Mouse (Mus musculus) midbrain, embryonic 13.5 days (tissue): ENCODE measurements around the gene Prkch. TPM values are rescaled to one million over a fixed set of nuclear protein-coding genes. Genes with fewer than 3 reads are reported as not detected.

Experiments
- ATAC-seq: fragments of 200-750 bp; cut with Nextera tagmentation; 2 replicates; pipeline ENCODE4 v1.8.0; 2017; ENCODE audit warnings: mild to moderate bottlenecking, moderate TSS enrichment, moderate library complexity
- H3K27ac ChIP-seq: fragments of 300-500 bp; sonication (generic); 2 replicates; pipeline ENCODE4 v1.5.1; 2015; ENCODE audit warnings: inconsistent platforms, mild to moderate bottlenecking, moderate library complexity
- H3K27me3 ChIP-seq: fragments of 300-500 bp; sonication (generic); 2 replicates; pipeline ENCODE4 v1.6.1; 2015; ENCODE audit warnings: mild to moderate bottlenecking, inconsistent platforms
- H3K36me3 ChIP-seq: fragments of 300-500 bp; sonication (generic); 2 replicates; pipeline ENCODE4 v1.6.1; 2015; ENCODE audit warnings: mild to moderate bottlenecking, inconsistent platforms
- H3K4me1 ChIP-seq: fragments of 300-500 bp; sonication (generic); replicated peaks from 2 replicates; pipeline ENCODE4 v1.6.1; 2015; ENCODE audit warnings: inconsistent platforms
- H3K4me2 ChIP-seq: fragments of 300-500 bp; sonication (generic); replicated peaks from 2 replicates; pipeline ENCODE4 v1.6.1; 2015; ENCODE audit warnings: moderate library complexity, mild to moderate bottlenecking, inconsistent platforms
- H3K4me3 ChIP-seq: fragments of 300-500 bp; sonication (generic); replicated peaks from 2 replicates; pipeline ENCODE4 v1.5.1; 2015; ENCODE audit warnings: mild to moderate bottlenecking, inconsistent platforms
- H3K9ac ChIP-seq: fragments of 300-500 bp; sonication (generic); replicated peaks from 2 replicates; pipeline ENCODE4 v1.6.1; 2015; ENCODE audit warnings: mild to moderate bottlenecking, inconsistent platforms
- H3K9me3 ChIP-seq: fragments of 300-500 bp; sonication (generic); 2 replicates; pipeline ENCODE4 v1.6.1; 2016; ENCODE audit warnings: mild to moderate bottlenecking, inconsistent platforms
- WGBS: fragments of 180-500 bp; shearing (Covaris S2); methylation state at CpG from one replicate; pipeline ENCODE4 v1.1.7; 2015; 5-methylcytosine and 5-hydroxymethylcytosine counted together
- polyA plus RNA-seq: library from polyadenylated mRNA; unstranded; fragments of >200 nt; fragmentation: Nextera tagmentation; extraction: Ambion mirVana; gene quantifications from 2 replicates; pipeline ENCODE4 v1.2.1, GENCODE M21; 2015

Prkch gene
- polyA plus RNA-seq, 1 experiment from 2014 or later: 5.5 TPM

DNA sequence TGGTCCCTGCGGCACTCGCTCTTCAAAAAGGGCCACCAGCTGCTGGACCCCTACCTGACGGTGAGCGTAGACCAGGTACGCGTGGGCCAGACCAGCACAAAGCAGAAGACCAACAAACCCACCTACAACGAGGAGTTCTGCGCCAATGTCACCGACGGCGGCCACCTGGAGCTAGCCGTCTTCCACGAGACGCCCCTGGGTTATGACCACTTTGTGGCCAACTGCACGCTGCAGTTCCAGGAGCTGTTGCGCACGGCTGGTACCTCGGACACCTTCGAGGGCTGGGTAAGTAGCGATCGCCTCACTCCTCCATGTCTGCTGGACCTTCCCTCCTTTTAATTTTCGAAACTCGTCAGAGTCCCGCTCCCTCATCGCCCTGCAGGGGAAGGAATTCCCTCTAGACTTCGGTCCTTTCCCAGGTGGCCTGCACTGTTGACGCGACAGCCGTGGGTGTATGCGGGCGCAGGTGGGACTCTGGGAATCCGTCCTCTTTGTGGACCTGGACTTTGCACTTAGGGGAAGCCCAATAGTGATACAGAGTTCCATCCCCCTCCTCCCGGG, 725 bp downstream of the Prkch start:
- 1% methylated on average over 33 of the region's 33 CpGs for WGBS
- Histone ChIP-seq H3K27ac (no peak overlapping the region), H3K9ac (peak overlapping the region; percentile 82), H3K4me1 (peaks cover 20% of the 10 kb centered on the region; the same call in 1 of the 2 replicates), H3K36me3 (no peaks in the 10 kb centered on the region), H3K4me3 (peak overlapping the region; percentile 71), H3K9me3 (no peaks in the 10 kb centered on the region), H3K27me3 (peaks cover 47% of the 10 kb centered on the region), H3K4me2 (peak overlapping the region; percentile 91)
- ATAC-seq: peak; percentile 57

- peak overlapping the region; percentile 71 for H3K4me3 ChIP-seq
- no peak; the same call in 1 of the 2 replicates for ATAC-seq
- H3K9ac ChIP-seq: no peak overlapping the region
Measured at GRCm38 (mm10) chr12:73585850-73586249, 1.3 kb downstream of the Prkch start.

GRCm38 (mm10) chr12:73587262-73587661, 2.7 kb downstream of the Prkch start:
- Histone ChIP-seq H3K4me3 (no peak overlapping the region), H3K4me2 (no peak overlapping the region)

More at GRCm38 (mm10) chr12:73585850-73586249, 1.3 kb downstream of the Prkch start:
- no peak overlapping the region for H3K27ac ChIP-seq
- H3K27me3 ChIP-seq: peaks cover 44% of the 10 kb centered on the region
- H3K36me3 ChIP-seq: no peaks in the 10 kb centered on the region
- no peaks in the 10 kb centered on the region for H3K9me3 ChIP-seq
- H3K4me1 ChIP-seq: peaks cover 20% of the 10 kb centered on the region; the same call in 1 of the 2 replicates
- WGBS: 2% methylated on average over 7 of the region's 7 CpGs
- H3K4me2 ChIP-seq: peak overlapping the region; percentile 91

DNA sequence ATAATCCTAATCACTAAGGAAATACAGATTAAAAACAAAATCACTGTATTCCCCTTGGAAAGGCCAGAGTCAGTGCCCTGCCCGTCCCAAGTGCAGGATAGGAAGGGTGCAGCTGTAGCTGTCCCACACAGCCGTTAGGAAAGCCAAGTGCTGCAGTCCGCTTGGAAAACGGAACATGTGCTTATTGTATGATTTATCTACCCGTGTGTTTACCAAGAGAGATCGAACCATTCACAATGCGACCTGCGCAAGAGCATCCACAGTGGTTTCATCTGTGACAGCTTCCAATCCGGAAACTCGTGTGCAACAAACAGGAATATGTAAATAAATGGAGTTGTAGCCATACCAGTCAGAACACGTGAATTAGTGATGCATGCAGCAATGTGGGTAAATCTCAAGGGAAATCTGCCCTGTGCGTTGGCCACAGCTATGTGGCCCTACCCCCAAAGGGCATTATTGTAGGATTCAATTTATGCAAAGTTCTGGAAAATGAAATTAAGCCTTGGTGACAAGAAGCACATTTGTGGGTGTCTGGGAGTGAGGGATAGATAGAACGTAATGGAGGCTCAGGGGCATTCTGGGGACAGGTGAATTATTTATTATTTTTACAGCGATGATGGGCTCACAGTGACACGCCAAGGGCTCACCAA, 6.2 kb downstream of the Prkch start:
- Histone ChIP-seq H3K27me3 (peaks cover 22% of the 10 kb centered on the region), H3K4me1 (peaks cover 6% of the 10 kb centered on the region; the same call in 1 of the 2 replicates), H3K9ac (no peak overlapping the region), H3K36me3 (no peaks in the 10 kb centered on the region), H3K4me3 (no peak overlapping the region), H3K27ac (no peak overlapping the region), H3K9me3 (no peaks in the 10 kb centered on the region), H3K4me2 (no peak overlapping the region)
- WGBS: 82% methylated on average over 15 of the region's 15 CpGs
- ATAC-seq: no peak

More at GRCm38 (mm10) chr12:73587262-73587661, 2.7 kb downstream of the Prkch start:
- peaks cover 20% of the 10 kb centered on the region; the same call in 1 of the 2 replicates for H3K4me1 ChIP-seq
- WGBS: 68% methylated on average over 3 of the region's 3 CpGs
- peaks cover 44% of the 10 kb centered on the region for H3K27me3 ChIP-seq
- no peaks in the 10 kb centered on the region for H3K36me3 ChIP-seq
- ATAC-seq: no peak
- H3K9ac ChIP-seq: no peak overlapping the region
- no peaks in the 10 kb centered on the region for H3K9me3 ChIP-seq
- no peak overlapping the region for H3K27ac ChIP-seq

GRCm38 (mm10) chr12:73591625-73592024, 7.0 kb downstream of the Prkch start:
- Histone ChIP-seq H3K4me1 (no peaks in the 10 kb centered on the region), H3K36me3 (no peaks in the 10 kb centered on the region), H3K9me3 (no peaks in the 10 kb centered on the region), H3K9ac (no peak overlapping the region), H3K27ac (no peak overlapping the region), H3K4me3 (no peak overlapping the region), H3K4me2 (no peak overlapping the region), H3K27me3 (peaks cover 15% of the 10 kb centered on the region)
- ATAC-seq: no peak
- 82% methylated on average over 6 of the region's 11 CpGs for WGBS

DNA sequence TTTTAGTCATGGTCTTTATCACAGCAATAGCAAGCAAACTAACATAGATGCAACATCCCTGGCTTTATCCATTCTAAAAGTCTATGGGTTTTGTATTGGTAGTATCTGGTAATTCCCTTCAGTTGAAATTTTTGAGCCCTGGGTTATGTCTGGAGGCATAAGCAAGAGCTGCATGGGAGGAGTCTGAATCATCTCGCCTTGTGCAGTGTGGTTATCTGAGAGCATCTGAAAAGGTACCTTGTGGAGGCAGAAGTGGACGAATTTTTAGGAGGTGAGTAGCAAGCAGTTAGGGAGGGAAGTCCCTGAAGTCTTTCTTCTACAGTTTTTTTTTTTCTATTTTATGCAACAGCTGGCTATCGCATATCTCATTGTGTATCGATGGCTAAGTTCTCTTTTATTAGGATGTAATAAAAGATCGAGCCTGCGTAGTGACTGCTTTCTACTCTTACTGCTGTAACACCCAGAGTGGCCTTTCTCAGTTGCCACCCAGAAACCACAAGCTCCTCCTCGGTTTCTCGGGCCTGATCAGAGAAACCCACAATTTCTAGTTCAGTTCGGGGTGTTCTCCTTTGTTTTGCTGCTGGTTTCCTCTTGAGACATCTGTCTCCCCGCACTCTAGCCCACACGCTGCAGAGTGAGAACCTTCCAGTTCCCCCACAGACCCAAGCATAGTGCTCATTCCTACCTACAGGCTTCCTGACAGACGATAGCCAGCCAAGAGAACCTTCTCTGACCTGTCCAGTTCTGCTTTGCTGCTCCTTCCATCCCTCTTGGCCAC, 8.6 kb downstream of the Prkch start:
- WGBS: 85% methylated on average over 12 of the region's 12 CpGs
- Histone ChIP-seq H3K4me1 (no peaks in the 10 kb centered on the region), H3K27ac (no peak overlapping the region), H3K9ac (no peak overlapping the region), H3K36me3 (no peaks in the 10 kb centered on the region), H3K9me3 (no peaks in the 10 kb centered on the region), H3K4me3 (no peak overlapping the region), H3K27me3 (peaks cover 7% of the 10 kb centered on the region; the same call in 1 of the 2 replicates), H3K4me2 (no peak overlapping the region)
- no peak for ATAC-seq

DNA sequence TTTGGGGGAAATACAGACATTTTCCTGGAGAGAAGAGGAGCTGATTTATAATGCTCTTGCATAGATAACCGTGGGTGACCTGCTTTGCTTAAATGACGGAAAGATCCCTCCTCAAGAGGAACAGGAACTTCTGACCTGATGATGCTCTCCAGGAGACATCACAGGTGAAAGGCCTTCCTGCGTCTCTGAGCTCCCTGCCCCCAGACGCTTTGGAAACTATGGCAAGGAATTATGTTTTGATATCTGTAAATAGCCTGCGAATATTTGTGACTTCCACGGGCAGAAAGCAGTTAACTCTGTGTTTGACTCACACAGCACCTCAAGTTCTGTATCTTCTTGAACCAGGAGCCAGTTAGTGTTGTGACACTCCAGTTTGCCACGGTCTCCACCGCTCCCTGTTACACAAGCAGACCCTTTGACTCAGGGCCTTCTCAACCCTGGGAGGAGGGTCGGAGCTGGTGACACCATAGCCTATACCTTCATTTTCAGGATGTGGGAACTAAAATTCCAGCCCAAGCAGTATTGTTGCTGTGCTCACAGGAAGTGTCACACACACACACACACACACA, 9.7 kb downstream of the Prkch start:
- Histone ChIP-seq H3K9me3 (no peaks in the 10 kb centered on the region), H3K4me1 (no peaks in the 10 kb centered on the region), H3K27ac (no peak overlapping the region), H3K36me3 (no peaks in the 10 kb centered on the region), H3K4me3 (no peak overlapping the region), H3K4me2 (no peak overlapping the region), H3K27me3 (no peaks in the 10 kb centered on the region; the same call in 1 of the 2 replicates), H3K9ac (no peak overlapping the region)
- no peak for ATAC-seq
- 91% methylated on average over 9 of the region's 9 CpGs for WGBS

- peaks cover 3% of the 10 kb centered on the region for H3K4me1 ChIP-seq
- 81% methylated on average over 8 of the region's 8 CpGs for WGBS
- no peak overlapping the region for H3K27ac ChIP-seq
- H3K4me2 ChIP-seq: no peak overlapping the region
- no peak overlapping the region for H3K4me3 ChIP-seq
- H3K9ac ChIP-seq: no peak overlapping the region
- ATAC-seq: no peak
- H3K9me3 ChIP-seq: no peaks in the 10 kb centered on the region
- no peaks in the 10 kb centered on the region; the same call in 1 of the 2 replicates for H3K27me3 ChIP-seq
- H3K36me3 ChIP-seq: no peaks in the 10 kb centered on the region
Measured at GRCm38 (mm10) chr12:73595226-73595625, 10.6 kb downstream of the Prkch start.

- H3K4me2 ChIP-seq: no peak overlapping the region
- ATAC-seq: no peak
- WGBS: 75% methylated on average over 6 of the region's 6 CpGs
- no peaks in the 10 kb centered on the region for H3K9me3 ChIP-seq
- H3K27me3 ChIP-seq: no peaks in the 10 kb centered on the region; the same call in 1 of the 2 replicates
- H3K36me3 ChIP-seq: no peaks in the 10 kb centered on the region
- H3K9ac ChIP-seq: no peak overlapping the region
- H3K4me3 ChIP-seq: no peak overlapping the region
- peaks cover 8% of the 10 kb centered on the region for H3K4me1 ChIP-seq
- H3K27ac ChIP-seq: no peak overlapping the region
Measured at GRCm38 (mm10) chr12:73598241-73598640, 13.6 kb downstream of the Prkch start.

DNA sequence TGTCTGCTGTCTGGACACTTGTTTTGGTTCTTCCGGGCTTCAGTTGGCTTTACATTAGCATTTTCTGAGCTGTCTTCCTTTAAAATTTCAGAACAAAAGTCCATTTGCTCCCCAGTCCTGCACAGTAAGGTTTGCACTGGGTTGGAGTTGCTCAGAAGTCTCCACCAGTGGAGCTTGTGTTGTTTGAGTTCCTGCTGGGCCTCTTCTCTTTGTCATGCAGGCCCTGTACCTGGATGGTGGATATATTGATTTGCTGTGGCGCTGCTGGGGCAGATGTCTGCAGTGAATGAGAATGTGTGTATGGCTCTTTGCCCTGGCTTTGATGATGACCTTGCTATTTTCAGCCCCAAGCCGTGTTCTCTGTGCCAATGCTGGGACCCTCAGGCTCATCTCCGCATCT, 15.9 kb downstream of the Prkch start:
- no peaks in the 10 kb centered on the region for H3K36me3 ChIP-seq
- H3K4me3 ChIP-seq: no peak overlapping the region
- 39% methylated on average over 4 of the region's 4 CpGs for whole genome bisulfite sequencing
- no peak overlapping the region for H3K9ac ChIP-seq
- H3K27ac ChIP-seq: no peak overlapping the region
- no peaks in the 10 kb centered on the region for H3K9me3 ChIP-seq
- no peak for ATAC-seq
- H3K27me3 ChIP-seq: no peaks in the 10 kb centered on the region; the same call in 1 of the 2 replicates
- H3K4me1 ChIP-seq: peaks cover 8% of the 10 kb centered on the region
- H3K4me2 ChIP-seq: no peak overlapping the region

- ATAC-seq: no peak
- WGBS: 89% methylated on average over 7 of the region's 7 CpGs
Measured at GRCm38 (mm10) chr12:73602974-73603373, 18.4 kb downstream of the Prkch start.

GRCm38 (mm10) chr12:73603653-73604052, 19.1 kb downstream of the Prkch start:
- Histone ChIP-seq H3K4me2 (no peak overlapping the region), H3K9ac (no peak overlapping the region), H3K9me3 (no peaks in the 10 kb centered on the region), H3K4me3 (no peak overlapping the region), H3K27ac (no peak overlapping the region), H3K36me3 (no peaks in the 10 kb centered on the region), H3K4me1 (peaks cover 16% of the 10 kb centered on the region), H3K27me3 (no peaks in the 10 kb centered on the region)
- no peak for ATAC-seq
- WGBS: 95% methylated on average over 6 of the region's 6 CpGs

More at GRCm38 (mm10) chr12:73602974-73603373, 18.4 kb downstream of the Prkch start:
- H3K9me3 ChIP-seq: no peaks in the 10 kb centered on the region
- H3K27me3 ChIP-seq: no peaks in the 10 kb centered on the region
- no peaks in the 10 kb centered on the region for H3K36me3 ChIP-seq
- H3K9ac ChIP-seq: no peak overlapping the region
- peaks cover 13% of the 10 kb centered on the region for H3K4me1 ChIP-seq
- no peak overlapping the region for H3K4me3 ChIP-seq
- no peak overlapping the region for H3K4me2 ChIP-seq
- H3K27ac ChIP-seq: no peak overlapping the region
